Mouse (Mus musculus) lung, adult 18-20 months (tissue): ENCODE results near the gene Tmed2.
"Not testable (repeated sequence)": the region's sequence is repeated elsewhere in the genome, so short reads cannot be mapped to it uniquely, and the experiment has no call there.

Source experiments
- DNase-seq, 2 experiments: peaks; one replicate each; pipeline ENCODE4 v3.0.0; 2022; ENCODE audit warnings: mixed read lengths in 2 of 2

Tmed2 gene

GRCm38 (mm10) chr5:124582515-124582914 lies 42.0 kb downstream of the Tmed2 start:
- peak; percentile 29 to 38 for DNase-seq

- no peak for DNase-seq
Measured at GRCm38 (mm10) chr5:124592768-124593167, 52.3 kb downstream of the Tmed2 start.

GRCm38 (mm10) chr5:124598224-124599174 lies 58.0 kb downstream of the Tmed2 start:
- peak; percentile 95 to 97 for DNase-seq

- DNase-seq = not testable (repeated sequence)
Measured at GRCm38 (mm10) chr5:124599726-124600125, 59.2 kb downstream of the Tmed2 start.
